Mouse (Mus musculus) spleen, postnatal 10 days (tissue): ENCODE results near the gene 4930426L09Rik.

Experiments
- DNase-seq, 2 experiments: peaks; one replicate each; pipeline ENCODE4 v3.0.0; 2021 to 2022; ENCODE audit warnings: low spot score in 2 of 2

Gene 4930426L09Rik

DNA sequence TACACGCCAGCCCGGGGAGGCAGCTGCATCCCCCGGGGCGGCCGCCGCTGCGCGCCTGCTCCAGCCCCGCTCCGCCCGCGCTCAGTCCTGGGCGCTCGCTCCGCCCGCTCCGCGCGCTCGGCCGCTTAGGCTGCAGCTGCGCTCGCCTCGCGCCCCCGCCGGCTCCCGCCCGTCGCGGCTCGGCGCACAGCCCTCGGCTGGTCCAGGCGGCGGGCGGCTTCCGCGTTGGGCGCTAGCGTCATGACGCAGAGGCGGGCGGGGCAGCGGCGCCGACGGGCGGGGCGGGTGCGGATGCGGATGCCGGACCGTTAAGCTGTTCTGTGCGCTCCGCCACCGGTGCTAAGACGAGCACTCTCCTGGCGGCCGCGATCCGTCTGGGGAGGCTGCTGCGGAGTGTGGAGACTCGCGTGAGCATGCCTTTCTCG lies at the start of gene 4930426L09Rik, which contains the start of gene Pip4k2a:
4930426L09Rik (plus strand) TSS at position 290 of the 425 bp plus-strand sequence.
Pip4k2a (minus strand) TSS at position 73 of the 425 bp plus-strand sequence.
- DNase-seq, result peak; percentile 94 to 96

DNA sequence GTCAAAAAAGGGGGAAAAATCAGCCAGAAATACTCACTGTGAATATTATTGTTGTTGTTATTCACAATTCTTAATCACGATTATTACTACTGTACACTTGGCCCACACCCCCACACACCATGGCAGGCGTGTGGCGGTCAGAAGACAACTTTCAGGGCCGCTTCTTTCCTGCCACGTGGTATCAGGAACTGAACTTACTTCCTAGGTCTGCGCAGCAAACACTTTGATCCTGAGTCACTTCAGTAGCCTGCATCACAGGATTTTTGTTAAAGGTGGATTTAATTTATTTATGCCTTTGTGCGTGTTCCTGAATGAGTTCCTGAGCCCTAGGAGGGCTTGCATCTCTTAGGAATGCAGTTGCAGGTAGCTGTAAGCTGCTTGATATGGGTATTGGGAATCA lies 49.4 kb upstream of the 4930426L09Rik start:
- DNase-seq, result no peak

DNA sequence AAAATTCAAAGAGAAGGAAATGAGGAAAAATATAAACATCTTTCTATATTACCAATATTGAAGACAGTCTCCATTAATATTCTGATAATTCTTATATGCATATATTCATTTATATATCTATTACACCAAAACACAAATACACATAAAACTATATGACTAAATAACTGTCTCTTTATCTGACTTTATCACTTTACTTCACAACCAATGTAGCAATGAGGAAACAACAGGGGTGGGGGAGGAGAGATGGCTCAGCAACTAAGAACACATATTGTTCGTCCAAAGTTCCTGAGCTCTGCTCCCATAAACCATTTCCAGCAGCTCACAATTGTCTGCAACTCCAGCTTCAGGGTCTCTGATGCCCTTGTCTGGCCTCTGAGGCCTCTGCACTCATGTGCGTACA lies 47.4 kb upstream of the 4930426L09Rik start:
- DNase-seq, result no peak

DNA sequence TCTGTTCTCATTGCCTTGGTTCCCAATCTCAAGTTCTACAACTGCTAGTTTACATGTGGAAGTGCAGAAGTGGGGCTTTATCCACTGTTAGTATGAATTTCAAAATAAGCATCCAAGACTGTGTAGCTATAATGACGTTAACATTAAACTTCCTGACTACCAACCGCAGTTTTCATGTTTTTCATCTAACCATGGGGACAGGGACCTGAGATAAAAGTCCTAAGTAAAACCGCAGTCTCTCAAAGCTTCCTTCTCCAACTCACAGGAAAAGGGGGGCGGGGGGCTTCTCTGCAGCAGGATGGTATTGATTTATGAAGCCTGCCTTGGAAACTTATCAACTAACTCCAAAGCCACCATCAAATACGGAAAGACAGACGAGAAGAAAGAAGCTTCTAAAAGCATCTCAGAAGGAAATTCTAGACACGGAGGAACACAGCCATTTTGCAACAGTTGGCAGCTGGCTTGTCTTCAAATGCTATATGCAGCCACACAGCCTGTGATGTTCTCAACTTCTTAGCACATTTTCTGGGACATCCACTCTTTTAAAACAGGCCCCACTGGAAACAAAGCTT lies 46.0 kb upstream of the 4930426L09Rik start:
- DNase-seq, result no peak

DNA sequence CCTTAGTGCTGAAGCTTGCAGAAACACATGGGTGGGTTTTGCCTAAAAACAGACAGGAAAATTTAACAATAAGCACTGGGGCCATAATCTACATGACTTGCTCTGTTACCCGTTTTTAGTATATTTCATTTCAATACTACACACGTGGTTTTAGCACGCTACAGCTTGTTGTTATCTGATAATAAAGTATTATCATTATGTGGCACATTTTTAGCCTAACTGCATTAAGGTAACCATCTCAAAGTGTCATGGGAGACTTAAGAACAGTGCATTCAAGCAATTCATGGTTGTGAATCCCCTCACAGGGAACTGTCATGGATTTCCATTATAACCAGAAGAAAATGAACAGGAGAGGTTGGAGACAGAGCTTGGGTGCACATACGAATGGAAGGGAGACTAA lies 43.7 kb upstream of the 4930426L09Rik start:
- no peak for DNase-seq

DNA sequence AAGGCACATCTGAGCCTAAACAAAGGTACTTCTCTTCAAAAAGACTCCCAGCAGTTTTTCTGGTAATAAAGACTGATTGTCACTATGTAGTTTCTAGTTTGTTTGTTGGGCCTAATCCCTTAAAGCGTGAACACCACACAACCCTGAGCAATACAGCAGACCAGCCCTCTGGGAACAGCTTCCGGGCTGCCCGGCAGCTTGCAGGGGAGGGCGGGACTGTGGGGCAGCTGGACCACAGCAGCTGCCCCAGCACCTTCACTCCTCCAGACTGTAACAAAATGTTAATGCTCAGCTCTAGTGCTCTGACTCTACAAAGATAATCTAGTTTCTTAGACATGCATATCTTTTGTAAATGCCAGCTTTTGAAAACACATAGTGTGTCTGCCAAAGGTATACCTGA lies 43.1 kb upstream of the 4930426L09Rik start:
- DNase-seq, result no peak

DNA sequence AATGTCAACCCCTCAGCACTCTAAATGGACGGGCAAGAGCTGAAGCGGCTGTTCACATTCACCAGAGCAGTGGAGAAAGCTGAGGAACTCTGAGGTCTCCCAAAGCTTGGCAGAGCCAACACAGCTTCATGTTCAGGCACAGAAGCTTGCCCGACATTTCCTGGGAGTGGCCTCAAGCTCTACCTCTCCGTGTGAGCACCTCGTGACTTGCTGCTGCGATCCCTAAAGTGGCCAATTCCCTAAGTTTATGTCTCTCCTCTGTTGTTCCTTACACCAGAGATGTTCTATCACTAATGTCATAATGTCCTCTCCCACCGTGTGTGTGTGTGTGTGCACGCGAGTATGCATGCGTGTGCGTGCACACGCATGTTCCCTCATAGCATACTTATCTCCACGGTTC lies 42.5 kb upstream of the 4930426L09Rik start:
- DNase-seq, result peak in 1 of 2 experiments; percentile 26

DNA sequence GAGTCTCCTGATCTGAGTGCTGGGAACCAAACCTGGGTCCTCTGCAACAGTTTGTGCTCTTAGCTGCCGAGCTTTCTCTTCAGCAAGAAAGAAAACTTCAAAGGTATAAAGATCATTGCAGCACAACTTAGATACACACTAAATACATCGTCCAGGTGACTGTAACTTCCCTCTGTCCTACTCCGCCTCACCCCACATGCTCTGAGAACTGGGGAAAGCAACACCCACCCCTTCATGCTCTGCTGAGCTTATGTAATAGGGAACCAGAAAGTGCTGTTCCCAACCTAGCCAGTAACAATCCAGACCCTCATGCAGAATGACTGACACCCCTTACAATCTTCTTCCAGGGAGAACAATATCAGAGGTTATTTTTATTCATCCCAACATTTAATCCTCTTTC lies 41.7 kb upstream of the 4930426L09Rik start:
- DNase-seq, result no peak

DNA sequence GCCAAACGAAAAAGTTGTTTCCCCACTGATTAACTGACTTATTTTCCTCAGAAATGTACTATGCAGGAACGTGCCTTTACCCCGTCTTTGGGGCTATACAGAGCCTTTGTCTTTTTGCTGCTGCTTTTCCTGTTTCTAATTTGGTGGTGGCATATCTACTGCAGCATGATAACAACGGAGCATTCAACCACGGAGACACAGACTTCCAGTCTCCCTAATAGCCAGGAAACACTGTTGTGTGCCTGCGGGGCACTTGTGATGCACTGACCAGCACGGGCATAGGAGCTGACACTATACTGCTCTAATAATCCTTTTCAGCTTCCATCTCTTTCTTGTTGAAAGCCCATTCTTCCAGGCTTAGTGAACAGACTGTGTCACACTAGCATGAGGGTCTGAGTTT lies 41.2 kb upstream of the 4930426L09Rik start:
- DNase-seq, result peak in 1 of 2 experiments; percentile 14

DNA sequence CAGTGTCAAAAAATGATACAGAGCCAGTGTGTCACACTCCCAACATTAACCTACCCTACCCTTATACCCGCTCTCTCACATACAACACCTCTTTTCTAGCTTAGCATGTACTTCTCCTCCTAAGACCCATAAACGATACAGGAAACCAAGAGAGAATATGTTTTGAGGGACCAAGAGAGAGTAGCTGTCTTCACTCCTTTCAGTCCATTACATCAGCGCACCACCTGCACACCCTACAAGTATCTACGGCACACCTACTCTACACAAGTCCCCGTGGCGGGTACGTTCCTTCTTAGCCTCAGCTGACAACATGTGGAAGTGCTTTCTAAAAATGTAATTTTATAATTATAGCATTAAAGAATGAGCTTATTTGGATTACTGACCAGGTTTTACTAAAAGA lies 40.7 kb upstream of the 4930426L09Rik start:
- no peak for DNase-seq

DNA sequence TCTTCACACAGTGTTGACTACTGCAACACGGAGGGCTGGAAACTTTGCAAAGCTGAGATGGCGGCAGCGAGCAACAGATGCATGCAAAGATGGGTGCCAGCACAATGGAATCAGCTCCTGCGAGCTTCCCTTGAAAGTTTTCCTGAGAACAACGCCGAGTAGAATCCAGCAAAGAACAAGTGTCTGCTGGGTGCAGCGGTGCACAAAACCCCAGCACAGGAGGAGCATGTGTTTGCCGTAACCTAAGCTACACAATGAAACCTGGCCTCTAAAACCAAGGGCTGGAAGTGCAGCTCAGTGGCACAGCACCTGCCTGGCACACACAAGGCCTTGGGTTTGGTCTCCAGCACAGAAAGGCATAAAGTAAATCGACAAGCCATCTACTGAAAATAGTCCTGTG lies 40.1 kb upstream of the 4930426L09Rik start:
- no peak for DNase-seq

DNA sequence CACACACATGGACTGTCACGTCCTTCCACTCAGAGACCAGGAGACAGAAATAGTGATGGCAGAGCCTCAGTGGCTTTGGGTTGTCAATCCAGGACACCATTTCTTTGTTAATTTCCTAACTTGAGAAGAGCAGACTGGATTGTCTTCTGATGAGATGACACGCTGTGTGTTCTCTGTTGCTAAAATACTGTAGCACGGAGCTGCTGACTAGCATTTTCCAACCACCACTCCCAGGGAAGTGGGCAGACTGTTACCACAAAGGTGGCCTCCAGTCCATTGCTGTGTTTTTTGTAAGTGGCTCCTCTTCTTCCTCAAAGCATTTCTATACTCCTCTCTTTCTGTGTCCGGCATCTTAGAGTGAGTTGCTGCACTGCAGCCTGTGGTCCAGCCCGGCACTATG lies 39.6 kb upstream of the 4930426L09Rik start:
- DNase-seq, result no peak

DNA sequence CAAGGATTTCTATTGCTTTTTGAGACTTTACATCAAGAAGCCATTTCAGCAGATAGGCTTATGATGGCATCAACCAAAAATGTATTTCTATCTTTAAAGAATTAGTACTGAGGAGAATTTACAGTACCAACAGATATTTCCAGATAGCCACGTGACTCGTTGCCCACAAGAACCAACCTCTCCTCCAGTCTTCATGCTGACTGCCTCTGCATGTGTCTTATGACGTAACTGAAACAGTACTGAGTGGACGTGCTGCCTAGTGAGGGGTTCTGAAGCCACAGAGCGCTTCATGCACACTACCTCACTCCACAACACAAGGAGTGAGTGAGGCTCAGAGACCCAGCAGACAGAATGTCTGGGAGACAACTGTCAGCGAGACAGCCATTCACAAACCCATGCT lies 39.1 kb upstream of the 4930426L09Rik start:
- DNase-seq, result no peak

DNA sequence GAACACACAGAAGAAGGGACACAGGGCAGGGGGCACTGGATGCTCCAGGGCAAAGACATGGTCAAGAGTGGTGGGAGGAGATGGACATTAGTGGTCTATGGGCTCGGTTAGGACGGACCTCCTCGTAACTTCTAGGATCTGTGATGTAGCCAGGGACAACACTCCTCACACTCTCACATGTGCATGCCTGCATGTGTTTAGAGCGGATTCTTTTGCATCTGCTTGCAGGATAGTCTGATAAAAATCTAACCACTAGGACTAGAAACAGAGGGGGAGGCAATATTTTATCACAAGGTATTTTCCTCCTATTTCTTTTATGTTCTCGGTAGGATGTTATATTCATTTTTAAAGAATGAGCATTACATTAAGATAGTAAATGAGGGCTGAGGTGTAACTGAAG lies 38.6 kb upstream of the 4930426L09Rik start:
- no peak for DNase-seq

DNA sequence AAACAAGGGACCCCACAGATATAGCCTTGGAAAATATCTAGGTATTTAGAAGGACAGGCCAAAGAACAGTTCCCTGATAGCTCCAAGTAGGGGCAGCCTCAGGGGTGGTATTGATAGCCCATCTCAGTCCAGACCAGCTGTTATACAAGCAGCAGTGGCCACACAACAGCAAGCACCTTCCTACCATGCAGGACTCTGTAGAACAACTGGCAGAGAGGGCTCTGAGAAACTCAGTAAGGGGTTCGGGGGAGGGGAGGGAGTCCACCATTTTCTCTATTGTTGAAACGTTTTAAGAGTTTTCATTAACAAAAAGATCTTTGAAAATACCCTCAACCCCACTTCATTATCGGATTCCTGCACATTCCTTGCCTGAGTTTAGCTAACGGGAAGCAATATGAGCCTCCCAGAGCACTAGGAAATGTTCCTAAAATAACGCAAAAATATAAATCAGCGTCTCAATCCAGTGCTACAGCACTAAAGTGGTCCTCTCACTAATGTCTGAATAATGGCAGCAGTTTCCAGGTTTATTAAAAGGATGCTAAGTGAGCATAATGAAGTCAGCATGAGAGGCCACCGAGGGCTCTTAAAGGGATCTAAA lies 37.7 kb upstream of the 4930426L09Rik start:
- no peak for DNase-seq

DNA sequence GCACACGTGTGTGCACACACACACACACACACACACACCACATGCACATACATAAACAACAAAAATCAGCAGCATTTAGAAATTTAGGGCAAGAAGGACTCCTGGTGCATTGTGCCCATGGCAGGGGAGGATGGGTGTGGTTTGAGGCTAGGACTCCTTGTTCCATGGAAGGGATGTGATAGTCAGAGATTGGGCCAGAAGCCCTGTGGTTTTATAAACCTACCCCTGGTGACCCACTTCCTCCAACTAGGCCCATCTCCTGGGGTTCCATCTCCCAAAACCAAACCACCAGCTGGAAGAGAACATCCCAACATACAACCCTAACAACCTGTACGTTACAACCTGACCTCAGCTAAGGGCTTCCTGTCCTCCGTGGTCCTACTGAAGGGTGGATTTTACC lies 35.6 kb upstream of the 4930426L09Rik start:
- no peak for DNase-seq

DNA sequence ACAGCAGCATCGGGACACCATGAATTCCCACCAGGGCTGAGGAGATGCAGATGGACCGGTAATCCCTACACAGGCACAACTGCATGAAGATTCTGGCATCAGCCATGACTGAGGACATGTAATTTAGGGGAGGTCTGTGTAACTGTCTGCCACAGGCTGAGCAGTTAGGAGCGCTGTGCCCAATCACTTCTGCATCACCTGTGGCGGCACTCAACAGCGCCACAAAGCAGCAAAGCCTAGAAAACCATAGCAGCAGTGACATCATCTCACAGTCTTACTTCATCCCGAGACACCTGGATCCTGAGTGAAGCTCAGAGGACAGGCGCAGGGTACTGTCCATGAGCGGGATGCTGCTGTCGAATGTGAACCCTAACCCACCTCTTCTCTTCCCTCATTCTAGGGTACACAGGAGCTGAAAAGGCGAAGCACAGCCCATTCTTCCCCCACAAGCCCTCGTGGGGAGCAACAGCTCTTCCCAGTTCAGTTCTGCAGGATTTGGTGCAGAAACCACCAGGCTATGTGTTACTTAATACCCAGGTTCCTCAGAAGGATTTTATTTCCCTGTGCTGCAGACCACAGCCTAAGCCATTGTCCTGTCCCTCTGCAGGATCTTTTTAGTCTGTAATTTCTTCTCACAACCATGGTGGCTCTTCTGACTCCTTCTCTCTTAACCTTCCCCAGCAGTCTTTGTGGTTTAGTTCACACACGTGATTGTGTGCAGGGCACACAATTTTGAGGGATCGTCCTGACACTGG lies 34.7 kb upstream of the 4930426L09Rik start:
- no peak for DNase-seq

DNA sequence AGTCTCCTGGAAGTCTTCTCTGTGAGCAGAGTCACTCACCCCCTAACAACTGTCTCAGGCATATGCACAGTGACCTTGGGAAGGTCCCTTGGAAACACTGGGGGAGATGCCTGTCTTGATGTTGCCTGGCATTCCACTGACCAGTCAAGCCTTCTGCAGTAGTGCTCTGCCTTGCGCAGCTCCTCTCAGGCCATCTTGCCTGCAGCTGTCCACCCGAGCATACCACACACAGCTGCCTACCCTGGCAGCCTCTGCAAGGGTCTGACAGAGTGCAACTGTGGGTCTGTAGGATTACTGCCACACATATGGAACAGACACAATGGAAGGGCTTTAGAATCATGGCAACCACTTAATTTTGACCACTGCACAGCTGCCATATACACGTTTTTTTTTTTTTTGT lies 33.0 kb upstream of the 4930426L09Rik start:
- no peak for DNase-seq

DNA sequence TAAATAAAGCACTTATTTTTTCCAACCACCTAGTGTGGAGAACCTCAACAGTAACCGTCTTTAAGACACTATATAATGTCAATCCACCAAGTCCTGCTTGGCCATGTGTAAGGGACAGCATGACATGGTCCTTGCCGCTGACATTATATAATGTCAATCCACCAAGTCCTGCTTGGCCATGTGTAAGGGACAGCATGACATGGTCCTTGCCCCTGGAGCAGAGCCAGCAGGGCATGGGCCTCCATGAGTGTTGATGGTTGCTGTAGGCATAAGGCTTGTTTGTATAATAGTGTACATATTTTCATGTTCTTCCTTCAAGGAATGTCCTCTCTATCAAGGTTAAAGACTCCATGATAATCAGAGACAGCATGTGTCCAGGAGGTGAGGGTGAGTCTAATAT lies 32.2 kb upstream of the 4930426L09Rik start:
- DNase-seq, result no peak

DNA sequence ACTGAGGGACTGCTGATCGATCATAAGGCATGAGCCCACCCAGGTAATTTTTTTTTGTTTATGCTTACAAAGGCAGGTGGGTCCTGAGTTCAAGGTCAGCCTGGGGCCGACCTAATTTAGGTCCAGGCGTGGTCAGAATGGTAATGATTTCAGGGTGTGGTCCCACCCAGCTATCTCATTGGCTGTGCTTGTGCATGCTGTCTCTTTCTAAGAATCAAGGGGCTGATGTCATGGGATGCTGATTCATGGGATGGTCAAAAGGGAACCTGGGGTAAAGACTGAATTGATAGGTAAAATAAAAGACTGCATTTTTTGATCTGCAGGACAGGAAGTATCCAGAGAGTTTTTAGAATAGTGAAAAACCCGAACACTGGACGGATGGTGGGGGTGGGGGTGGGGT lies 31.6 kb upstream of the 4930426L09Rik start:
- DNase-seq, result no peak

DNA sequence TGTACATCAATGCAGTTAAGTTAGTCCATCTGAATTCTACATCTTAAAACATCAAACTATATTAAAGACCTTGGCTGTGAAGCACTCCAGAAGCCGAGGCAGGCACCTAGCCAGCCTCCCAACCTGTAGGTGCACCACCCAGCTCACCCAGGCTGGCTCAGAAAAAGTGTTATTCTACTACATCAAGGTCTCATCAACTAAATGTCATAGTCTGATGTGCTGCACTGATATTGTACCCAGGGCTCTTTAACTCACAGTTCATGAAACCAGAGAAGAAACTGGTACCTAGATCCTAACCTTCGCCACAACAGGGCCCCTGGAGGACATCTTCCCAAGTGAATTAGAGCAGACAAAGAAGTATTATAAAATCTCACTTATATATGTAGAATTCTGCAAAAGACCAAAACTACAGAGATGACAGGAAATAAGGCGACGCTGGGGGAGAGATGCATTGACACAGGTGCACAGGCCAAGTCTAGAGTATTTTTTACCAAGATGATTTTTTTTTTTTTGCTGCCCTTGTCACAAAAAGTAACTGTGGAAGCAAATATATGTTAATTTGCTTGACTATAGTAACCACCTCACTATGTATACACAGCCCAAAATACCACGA lies 30.6 kb upstream of the 4930426L09Rik start:
- no peak for DNase-seq

DNA sequence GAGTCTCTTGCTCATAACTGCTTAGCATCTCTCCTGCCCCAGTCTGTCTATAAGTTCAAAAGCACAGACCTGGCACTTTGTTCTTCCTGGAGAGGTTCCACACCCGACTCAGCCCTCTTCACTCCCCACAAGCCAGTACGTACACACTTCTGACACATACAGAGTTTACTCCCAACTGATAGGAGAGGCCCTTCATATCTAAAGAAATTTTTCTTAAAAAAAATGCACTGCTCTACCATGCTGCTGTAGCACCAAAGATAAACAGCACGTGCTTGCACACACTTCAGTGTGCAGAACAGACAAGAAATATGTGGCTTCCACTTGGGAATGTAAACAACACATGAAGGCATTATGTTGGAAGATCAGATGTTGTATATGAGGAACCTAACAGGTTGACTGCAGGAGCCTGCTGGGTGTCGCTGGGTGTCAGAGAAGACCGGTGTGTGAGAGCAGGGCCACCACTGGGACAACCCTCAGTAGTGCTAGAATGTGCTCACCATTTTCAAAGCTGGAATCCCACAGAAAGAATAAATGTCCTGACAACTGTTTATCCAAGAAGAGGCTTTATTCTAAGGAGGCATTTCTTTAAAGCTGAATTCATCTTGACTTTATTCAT lies 29.0 kb upstream of the 4930426L09Rik start:
- DNase-seq, result no peak
